Comparison of ENCODE assay signal across 22 mouse cellular contexts in the genomic region with DNA sequence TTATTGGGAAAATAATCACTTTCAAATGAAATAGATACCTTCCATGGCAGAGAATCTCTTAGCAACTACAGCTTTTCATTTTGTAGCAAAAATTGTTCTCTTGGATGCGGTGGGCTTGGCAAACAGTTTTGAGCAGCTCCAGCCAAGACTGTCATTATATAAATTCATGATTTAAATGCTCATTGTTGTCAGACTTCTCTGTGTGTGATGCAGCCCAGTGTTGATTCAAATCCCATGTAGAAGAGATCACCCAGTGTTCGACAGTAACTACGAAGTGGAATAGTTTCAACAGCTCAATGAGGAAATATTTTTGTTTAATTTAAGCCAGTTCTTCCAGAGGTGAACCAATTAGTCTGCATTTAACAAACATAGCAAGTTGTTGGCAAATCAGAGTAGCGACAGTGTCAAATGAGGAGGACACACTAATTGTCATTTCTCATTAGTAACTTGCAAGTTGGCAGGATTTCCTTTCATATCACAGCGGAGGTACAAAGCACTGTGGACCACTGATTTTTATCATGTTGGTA. TPM values are rescaled to one million over a fixed set of nuclear protein-coding genes. Genes with fewer than 3 reads are reported as not detected.
DNase-seq lines count a peak whose midpoint lies in the region; ATAC-seq and TF ChIP-seq lines count a peak whose summit lies in the region.
"Had no signal": no experiment of that assay in that cellular context is flagged by ENCODE, and none has a peak within 500 bp of the region (broad histone marks: within the 10 kb centered on the region; RNA-seq: fewer than 3 reads in every experiment).

No protein-coding gene starts in this region.

- no peak overlapping the region for H3K9ac ChIP-seq in forebrain, embryonic 14.5 days (ENCODE audit: low read length)
- H3K9ac ChIP-seq in hindbrain, postnatal 0 days (replicated peaks; ENCODE audit: low read length) = no peak overlapping the region
- no peak overlapping the region for H3K9ac ChIP-seq in hindbrain, embryonic 12.5 days
- H3K9ac ChIP-seq: embryonic facial prominence, embryonic 13.5 days; heart, embryonic 15.5 days; hindbrain, embryonic 14.5 days had no signal

- no peak for TF ChIP-seq CTCF in hindbrain, postnatal 0 days (IDR thresholded peaks at IDR 0.05; ENCODE audit: low read depth)

- peak; percentile 11 for DNase-seq in forebrain, embryonic 14.5 days (ENCODE audit: low spot score)
- DNase-seq in forebrain, embryonic 10.5 days (ENCODE audit: extremely low spot score, low spot score) = no peak
- DNase-seq in hindbrain, postnatal 0 days (ENCODE audit: low spot score) = peak; percentile 10
- DNase-seq in Muller cell, postnatal 12 days (ENCODE audit: inconsistent ontology term) = peak; percentile 64
- DNase-seq in retina, embryonic 14.5 days (ENCODE audit: low spot score) = peak; percentile 3
- DNase-seq in kidney, adult 11 months = no peak
- DNase-seq: adrenal gland, adult 8-10 months; adrenal gland, postnatal 36 days; cerebellum, adult 11-12 months; cerebellum, adult 9-10 months; cerebellum, postnatal 25 days; gastrocnemius, postnatal 14 days; heart, adult 2 months; heart, postnatal 14 days had no signal

- H3K4me2 ChIP-seq in forebrain, embryonic 14.5 days (ENCODE audit: low read length) = no peak overlapping the region
- no peak overlapping the region for H3K4me2 ChIP-seq in hindbrain, postnatal 0 days (ENCODE audit: low read depth, low read length)
- no peak overlapping the region for H3K4me2 ChIP-seq in hindbrain, embryonic 12.5 days (replicated peaks)
- H3K4me2 ChIP-seq: embryonic facial prominence, embryonic 13.5 days; heart, embryonic 11.5 days; heart, embryonic 15.5 days; hindbrain, embryonic 14.5 days had no signal

- H3K4me1 ChIP-seq in forebrain, embryonic 14.5 days (ENCODE audit: control insufficient read depth, insufficient read depth, low read length) = no peaks in the 10 kb centered on the region
- H3K4me1 ChIP-seq in forebrain, embryonic 10.5 days = no peaks in the 10 kb centered on the region
- no peaks in the 10 kb centered on the region for H3K4me1 ChIP-seq in hindbrain, postnatal 0 days (ENCODE audit: insufficient read depth, low read length)
- H3K4me1 ChIP-seq in hindbrain, embryonic 12.5 days = no peaks in the 10 kb centered on the region
- H3K4me1 ChIP-seq: embryonic facial prominence, embryonic 13.5 days; heart, embryonic 15.5 days had no signal

- no peak overlapping the region for H3K27ac ChIP-seq in forebrain, embryonic 14.5 days (ENCODE audit: low read depth, low read length)
- H3K27ac ChIP-seq in forebrain, embryonic 10.5 days = no peak overlapping the region
- H3K27ac ChIP-seq in hindbrain, postnatal 0 days = no peak overlapping the region
- no peak overlapping the region for H3K27ac ChIP-seq in hindbrain, embryonic 12.5 days
- H3K27ac ChIP-seq: embryonic facial prominence, embryonic 13.5 days; heart, adult 2 months; heart, embryonic 15.5 days; hindbrain, embryonic 14.5 days had no signal

- 61% methylated on average over 5 of the region's 5 CpGs for WGBS in forebrain, embryonic 14.5 days
- 86% methylated on average over 5 of the region's 5 CpGs for WGBS in forebrain, embryonic 10.5 days
- 49% methylated on average over 5 of the region's 5 CpGs for WGBS in hindbrain, postnatal 0 days
- WGBS in hindbrain, embryonic 12.5 days = 86% methylated on average over 5 of the region's 5 CpGs

- no peaks in the 10 kb centered on the region for H3K36me3 ChIP-seq in forebrain, embryonic 14.5 days (ENCODE audit: control insufficient read depth, insufficient read depth, low read length)
- H3K36me3 ChIP-seq in forebrain, embryonic 10.5 days (replicated peaks) = no peaks in the 10 kb centered on the region
- H3K36me3 ChIP-seq in hindbrain, postnatal 0 days (ENCODE audit: insufficient read depth, low read length) = no peaks in the 10 kb centered on the region
- H3K36me3 ChIP-seq in hindbrain, embryonic 12.5 days = no peaks in the 10 kb centered on the region
- H3K36me3 ChIP-seq: embryonic facial prominence, embryonic 13.5 days; heart, embryonic 15.5 days had no signal

- ATAC-seq in forebrain, embryonic 14.5 days = no peak
- no peak for ATAC-seq in hindbrain, postnatal 0 days
- no peak for ATAC-seq in hindbrain, embryonic 12.5 days (ENCODE audit: low FRiP score)
- ATAC-seq: intestine, embryonic 16.5 days had no signal

- no peaks in the 10 kb centered on the region for H3K9me3 ChIP-seq in forebrain, embryonic 14.5 days (replicated peaks; ENCODE audit: control insufficient read depth, low read length)
- H3K9me3 ChIP-seq in forebrain, embryonic 10.5 days = no peaks in the 10 kb centered on the region
- no peaks in the 10 kb centered on the region for H3K9me3 ChIP-seq in hindbrain, postnatal 0 days (ENCODE audit: low read length)
- H3K9me3 ChIP-seq in hindbrain, embryonic 12.5 days (replicated peaks) = no peaks in the 10 kb centered on the region
- H3K9me3 ChIP-seq: embryonic facial prominence, embryonic 13.5 days; heart, embryonic 15.5 days had no signal

- no peaks in the 10 kb centered on the region for H3K27me3 ChIP-seq in forebrain, embryonic 14.5 days (replicated peaks; ENCODE audit: control insufficient read depth, insufficient read depth, low read length)
- no peaks in the 10 kb centered on the region for H3K27me3 ChIP-seq in forebrain, embryonic 10.5 days (ENCODE audit: poor library complexity, severe bottlenecking)
- H3K27me3 ChIP-seq in hindbrain, postnatal 0 days (ENCODE audit: insufficient read depth, low read length) = no peaks in the 10 kb centered on the region
- H3K27me3 ChIP-seq in hindbrain, embryonic 12.5 days = no peaks in the 10 kb centered on the region
- H3K27me3 ChIP-seq: CH12.LX; embryonic facial prominence, embryonic 13.5 days; heart, embryonic 15.5 days had no signal

- H3K4me3 ChIP-seq in forebrain, embryonic 14.5 days (ENCODE audit: low read depth, low read length) = no peak overlapping the region
- H3K4me3 ChIP-seq in forebrain, embryonic 10.5 days = no peak overlapping the region
- no peak overlapping the region for H3K4me3 ChIP-seq in hindbrain, postnatal 0 days (ENCODE audit: low read length)
- no peak overlapping the region for H3K4me3 ChIP-seq in hindbrain, embryonic 12.5 days
- H3K4me3 ChIP-seq: embryonic facial prominence, embryonic 13.5 days; heart, adult 2 months; heart, embryonic 15.5 days had no signal

RNA-seq across cellular contexts. Expression of gene Lin7a, which starts 39.5 kb away (rescaled TPM):
- 9.1 and 14.1 TPM in 2 replicates for polyA plus RNA-seq in forebrain, embryonic 14.5 days (2014; fragmentation: Nextera tagmentation; extraction: Ambion mirVana)
- polyA plus RNA-seq in forebrain, embryonic 10.5 days (2016; fragmentation: Nextera tagmentation; extraction: Ambion mirVana) = 1.1 and 1.4 TPM in 2 replicates
- total RNA-seq in hindbrain, postnatal 0 days (2014; rRNA removed) = 26.0 and 30.4 TPM in 2 replicates
- 26.6 and 27.8 TPM in 2 replicates for polyA plus RNA-seq in hindbrain, postnatal 0 days (2015; fragmentation: Nextera tagmentation; extraction: Ambion mirVana)
- 25.2 and 28.5 TPM in 2 replicates for polyA plus RNA-seq in hindbrain, embryonic 12.5 days (2016; fragmentation: Nextera tagmentation; extraction: Ambion mirVana)
- total RNA-seq: CH12.LX; hematopoietic stem cell, adult 5-6 weeks had no signal

Comparison
In these comparisons a context has a peak if more than half of its experiments do, and no peak if none do; other contexts are left out.
1. DNase-seq: peak in forebrain, embryonic 14.5 days (single experiment), hindbrain, postnatal 0 days (single experiment), Muller cell, postnatal 12 days (single experiment) and retina, embryonic 14.5 days (single experiment); none in forebrain, embryonic 10.5 days (single experiment) and kidney, adult 11 months (single experiment).